22 mouse cellular contexts compared by ENCODE assay signal in genomic region chr11:13112486-13112885, GRCm38 (mm10).
A peak's percentile ranks its signal among the peaks of the same experiment; 100 is the strongest.
DNase-seq lines count a peak whose midpoint lies in the region; ATAC-seq and TF ChIP-seq lines count a peak whose summit lies in the region.
"Had no signal": no experiment of that assay in that cellular context is flagged by ENCODE, and none has a peak within 500 bp of the region (broad histone marks: within the 10 kb centered on the region; RNA-seq: fewer than 3 reads in every experiment).

No protein-coding gene starts in this region.

- no peak overlapping the region for H3K4me3 ChIP-seq in forebrain, embryonic 15.5 days
- no peak overlapping the region for H3K4me3 ChIP-seq in forebrain, embryonic 12.5 days (replicated peaks)
- no peak overlapping the region for H3K4me3 ChIP-seq in heart, embryonic 13.5 days
- no peak overlapping the region for H3K4me3 ChIP-seq in midbrain, embryonic 16.5 days (ENCODE audit: low read depth, low read length)
- no peak overlapping the region for H3K4me3 ChIP-seq in midbrain, postnatal 0 days (ENCODE audit: low read depth, low read length)
- H3K4me3 ChIP-seq: heart, embryonic 10.5 days; liver, embryonic 13.5 days had no signal

- H3K36me3 ChIP-seq in forebrain, embryonic 15.5 days: no peaks in the 10 kb centered on the region
- H3K36me3 ChIP-seq in forebrain, embryonic 12.5 days (replicated peaks): no peaks in the 10 kb centered on the region
- H3K36me3 ChIP-seq in heart, embryonic 13.5 days: no peaks in the 10 kb centered on the region
- H3K36me3 ChIP-seq in midbrain, embryonic 16.5 days (ENCODE audit: control insufficient read depth, insufficient read depth, low read length): no peaks in the 10 kb centered on the region
- H3K36me3 ChIP-seq in midbrain, postnatal 0 days (ENCODE audit: insufficient read depth, low read length): no peaks in the 10 kb centered on the region
- H3K36me3 ChIP-seq: G1E; heart, embryonic 10.5 days; liver, embryonic 13.5 days had no signal

- H3K27me3 ChIP-seq in forebrain, embryonic 15.5 days: no peaks in the 10 kb centered on the region
- no peaks in the 10 kb centered on the region for H3K27me3 ChIP-seq in forebrain, embryonic 12.5 days
- H3K27me3 ChIP-seq in heart, embryonic 13.5 days (replicated peaks): no peaks in the 10 kb centered on the region
- H3K27me3 ChIP-seq in midbrain, embryonic 16.5 days (ENCODE audit: control insufficient read depth, insufficient read depth, low read depth, low read length): no peaks in the 10 kb centered on the region
- no peaks in the 10 kb centered on the region for H3K27me3 ChIP-seq in midbrain, postnatal 0 days (ENCODE audit: insufficient read depth, low read length)
- H3K27me3 ChIP-seq: CH12.LX; liver, embryonic 13.5 days; Patski had no signal

- no peak for DNase-seq in heart, adult 8-10 months (ENCODE audit: low spot score)
- DNase-seq in midbrain, postnatal 0 days (ENCODE audit: low spot score): no peak
- no peak for DNase-seq in thymus, postnatal 10 days (ENCODE audit: low spot score in 2 of 2)
- DNase-seq: B cell, adult 2 months; cerebellum, adult 8-10 months; gastrocnemius, postnatal 36 days; kidney, postnatal 25 days; liver, embryonic 13.5 days; lung, adult 2 months; right cerebral cortex, postnatal 14 days had no signal

- 0 out of 2 replicates have a peak, but pooled peaks have one; percentile 26 for ATAC-seq in forebrain, embryonic 15.5 days (replicated peaks)
- ATAC-seq in forebrain, embryonic 12.5 days (ENCODE audit: low FRiP score): no peak
- ATAC-seq in heart, embryonic 13.5 days (ENCODE audit: extremely low read depth, insufficient number of reproducible peaks, low FRiP score, low TSS enrichment): no peak
- 0 out of 2 replicates have a peak, but pooled peaks have one; percentile 17 for ATAC-seq in midbrain, embryonic 16.5 days
- no peak for ATAC-seq in midbrain, postnatal 0 days (ENCODE audit: low FRiP score)
- ATAC-seq: hindbrain, postnatal 0 days; intestine, embryonic 16.5 days; Patski had no signal

- no peak overlapping the region for H3K4me2 ChIP-seq in forebrain, embryonic 15.5 days (replicated peaks)
- no peak overlapping the region for H3K4me2 ChIP-seq in forebrain, embryonic 12.5 days
- H3K4me2 ChIP-seq in heart, embryonic 13.5 days: no peak overlapping the region
- H3K4me2 ChIP-seq in midbrain, embryonic 16.5 days (ENCODE audit: low read length): no peak overlapping the region
- no peak overlapping the region for H3K4me2 ChIP-seq in midbrain, postnatal 0 days (ENCODE audit: low read depth, low read length, poor library complexity, severe bottlenecking)
- H3K4me2 ChIP-seq: liver, embryonic 13.5 days had no signal

- H3K9ac ChIP-seq in forebrain, embryonic 15.5 days (replicated peaks): no peak overlapping the region
- no peak overlapping the region for H3K9ac ChIP-seq in forebrain, embryonic 12.5 days
- H3K9ac ChIP-seq in heart, embryonic 13.5 days: no peak overlapping the region
- no peak overlapping the region for H3K9ac ChIP-seq in midbrain, embryonic 16.5 days (ENCODE audit: low read depth, low read length)
- H3K9ac ChIP-seq in midbrain, postnatal 0 days (replicated peaks; ENCODE audit: low read length, poor library complexity, severe bottlenecking): no peak overlapping the region
- H3K9ac ChIP-seq: liver, embryonic 13.5 days had no signal

- H3K9me3 ChIP-seq in forebrain, embryonic 15.5 days: no peaks in the 10 kb centered on the region
- no peaks in the 10 kb centered on the region for H3K9me3 ChIP-seq in forebrain, embryonic 12.5 days
- no peaks in the 10 kb centered on the region for H3K9me3 ChIP-seq in heart, embryonic 13.5 days
- H3K9me3 ChIP-seq in midbrain, embryonic 16.5 days (replicated peaks; ENCODE audit: control insufficient read depth, low read length, poor library complexity, severe bottlenecking): no peaks in the 10 kb centered on the region
- no peaks in the 10 kb centered on the region for H3K9me3 ChIP-seq in midbrain, postnatal 0 days (ENCODE audit: low read length)
- H3K9me3 ChIP-seq: G1E; heart, embryonic 10.5 days; liver, embryonic 13.5 days had no signal

- H3K27ac ChIP-seq in forebrain, embryonic 15.5 days (replicated peaks): no peak overlapping the region
- no peak overlapping the region for H3K27ac ChIP-seq in forebrain, embryonic 12.5 days
- 0 out of 2 replicates have a peak overlapping the region, but pooled peaks have one; percentile 3 for H3K27ac ChIP-seq in heart, embryonic 13.5 days (replicated peaks)
- H3K27ac ChIP-seq in midbrain, embryonic 16.5 days (ENCODE audit: low read length): no peak overlapping the region
- H3K27ac ChIP-seq in midbrain, postnatal 0 days (ENCODE audit: low read depth, low read length): no peak overlapping the region
- H3K27ac ChIP-seq: heart, embryonic 10.5 days; hindbrain, postnatal 0 days; liver, embryonic 13.5 days; macrophage; stomach, postnatal 0 days had no signal

- no peaks in the 10 kb centered on the region for H3K4me1 ChIP-seq in forebrain, embryonic 15.5 days
- no peaks in the 10 kb centered on the region for H3K4me1 ChIP-seq in forebrain, embryonic 12.5 days
- H3K4me1 ChIP-seq in heart, embryonic 13.5 days: no peaks in the 10 kb centered on the region; the same call in 1 of the 2 replicates
- H3K4me1 ChIP-seq in midbrain, embryonic 16.5 days (ENCODE audit: control insufficient read depth, insufficient read depth, low read length): no peaks in the 10 kb centered on the region
- H3K4me1 ChIP-seq in midbrain, postnatal 0 days (ENCODE audit: insufficient read depth, low read length): no peaks in the 10 kb centered on the region
- H3K4me1 ChIP-seq: heart, embryonic 10.5 days; liver, embryonic 13.5 days had no signal

- no peak for TF ChIP-seq CTCF in midbrain, postnatal 0 days (IDR thresholded peaks at IDR 0.05)

Comparison
In these comparisons a context has a peak if more than half of its experiments do, and no peak if none do; other contexts are left out.
1. ATAC-seq: peak in forebrain, embryonic 15.5 days (single experiment) and midbrain, embryonic 16.5 days (single experiment); none in forebrain, embryonic 12.5 days (single experiment), heart, embryonic 13.5 days (single experiment) and midbrain, postnatal 0 days (single experiment).